Mouse (Mus musculus) cerebral cortex, adult 2 months (tissue): ENCODE measurements around the gene Ndel1.

Experiments used
- WGBS: fragments of 180-500 bp; shearing (Covaris S2); methylation state at CpG from one replicate; pipeline ENCODE4 v1.1.7; 2018; 5-methylcytosine and 5-hydroxymethylcytosine counted together

Ndel1 gene

DNA sequence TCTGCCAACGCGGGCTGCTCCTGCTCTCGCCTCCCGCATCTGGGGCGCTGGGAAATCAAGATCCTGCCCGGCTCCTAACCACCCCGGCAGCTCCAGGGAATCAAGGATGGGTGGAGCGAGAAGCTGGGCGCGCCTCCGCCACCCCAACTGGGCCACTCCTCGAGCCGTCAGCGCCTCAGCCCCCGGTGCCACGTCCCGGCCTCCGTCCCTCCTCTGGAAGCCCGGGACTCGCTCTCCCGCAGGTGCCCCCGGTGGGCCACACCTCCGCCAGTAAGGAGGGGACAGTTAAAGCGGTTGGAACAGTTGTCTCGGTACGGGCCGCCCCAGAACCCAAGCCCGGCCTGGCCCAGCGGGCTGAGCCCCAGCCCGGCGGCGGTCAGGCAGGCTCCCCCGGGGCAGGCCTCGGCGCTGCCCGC is 19.2 kb downstream of the Ndel1 start:
- 0% methylated on average over 36 of the region's 36 CpGs for WGBS

DNA sequence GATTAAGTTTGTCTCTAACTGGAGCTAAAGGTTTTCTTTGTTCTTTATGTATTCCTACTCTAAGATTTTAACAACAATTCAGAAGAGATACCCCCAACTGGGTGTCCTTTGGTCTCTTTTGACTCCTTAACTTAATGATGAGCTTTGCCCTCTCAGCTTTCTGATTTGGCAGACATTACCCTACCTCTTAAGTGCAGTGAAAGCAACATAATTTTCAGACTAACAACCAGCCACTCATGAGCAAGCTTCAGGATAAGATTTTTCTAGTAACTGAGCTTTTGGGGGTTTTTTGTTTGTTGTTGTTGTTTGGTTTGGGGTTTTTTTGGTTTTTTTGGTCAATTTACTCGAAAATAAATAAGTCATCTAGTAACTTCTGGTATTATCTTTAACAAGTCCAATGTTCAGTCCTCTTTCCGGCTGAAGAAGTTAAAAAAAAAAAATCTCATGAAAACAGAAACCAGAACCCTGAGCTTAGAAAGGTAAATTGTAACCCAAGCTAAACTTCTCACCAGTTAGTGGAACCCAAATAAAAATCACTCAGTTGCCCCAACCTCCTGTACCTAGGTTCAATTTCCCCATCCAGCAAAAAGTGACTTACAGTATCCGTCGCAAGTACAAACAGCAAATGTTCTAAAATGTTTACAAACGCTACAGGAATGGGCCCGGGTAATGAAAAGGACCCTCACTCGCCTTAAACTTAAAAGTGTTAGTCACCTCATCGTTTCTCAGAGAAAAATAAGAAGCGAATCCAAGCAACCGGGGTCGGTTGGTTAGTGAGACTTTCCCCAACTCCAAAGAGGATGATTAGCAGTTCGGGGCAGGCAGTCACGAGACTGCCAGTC is 19.8 kb downstream of the Ndel1 start:
- WGBS, result 1% methylated on average over 13 of the region's 13 CpGs

- 48% methylated on average over 7 of the region's 7 CpGs for WGBS
These were observed 20.8 kb downstream of the Ndel1 start for GRCm38 (mm10) chr11:68850862-68851261.

- 62% methylated on average over 5 of the region's 5 CpGs for WGBS
These were observed 32.1 kb downstream of the Ndel1 start for GRCm38 (mm10) chr11:68839606-68840005.

DNA sequence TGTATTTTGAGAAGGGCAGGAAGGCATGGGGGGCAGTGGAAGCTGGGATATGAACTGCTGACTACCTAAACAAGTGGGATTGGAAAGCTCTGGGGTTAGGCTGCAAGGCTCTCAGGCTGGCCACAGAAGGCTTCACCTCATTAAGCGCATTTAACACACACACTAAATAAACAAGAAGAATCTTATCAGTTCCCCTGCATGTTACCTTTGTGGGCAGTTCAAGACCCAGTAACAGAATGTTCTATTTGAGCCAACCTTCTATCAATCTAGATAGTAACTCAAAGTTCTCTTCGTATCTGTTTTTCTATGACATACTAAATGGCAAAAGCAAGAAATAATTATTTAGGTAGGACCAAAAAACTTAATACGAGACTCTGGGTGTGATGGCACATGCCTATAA is 36.6 kb downstream of the Ndel1 start:
- 93% methylated on average over 3 of the region's 3 CpGs for WGBS

DNA sequence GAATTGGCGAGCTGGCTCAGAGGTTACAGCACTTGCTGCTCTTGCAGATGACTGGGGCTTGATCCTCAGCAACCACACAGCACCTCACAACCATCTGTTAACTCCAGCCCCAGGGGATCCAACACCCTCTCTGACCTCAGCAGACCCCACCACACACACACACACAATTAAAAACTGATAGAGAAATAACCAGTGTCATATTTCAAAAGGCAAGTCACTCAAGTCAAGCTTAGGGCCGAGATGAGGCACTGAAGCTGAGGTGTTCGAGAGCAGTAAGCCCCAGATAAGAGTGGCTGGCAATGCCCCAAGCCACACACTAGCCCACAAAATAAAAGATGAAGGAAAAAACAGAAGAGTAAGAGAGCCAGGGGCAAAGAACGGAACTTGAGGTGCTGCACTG is 38.9 kb downstream of the Ndel1 start:
- 63% methylated on average over 4 of the region's 4 CpGs for WGBS

DNA sequence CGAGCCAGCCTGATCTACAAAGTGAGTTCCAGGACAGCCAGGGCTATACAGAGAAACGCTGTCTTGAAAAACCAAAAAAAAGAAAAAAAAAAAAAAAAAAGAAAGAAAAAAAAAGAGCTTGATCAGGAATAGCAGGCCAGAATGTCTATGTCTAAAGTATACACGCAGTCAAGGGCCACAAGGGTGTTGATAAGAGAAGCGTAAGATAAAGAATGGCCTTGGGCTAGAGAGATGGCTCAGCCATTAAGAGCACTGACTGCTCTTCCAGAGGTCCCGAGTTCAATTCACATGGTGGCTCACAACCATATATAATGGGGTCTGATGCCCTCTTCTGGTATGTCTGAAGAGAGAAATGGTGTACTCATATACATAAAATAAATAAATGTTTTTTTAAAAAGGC is 40.1 kb downstream of the Ndel1 start:
- WGBS, result 95% methylated on average over 5 of the region's 5 CpGs

DNA sequence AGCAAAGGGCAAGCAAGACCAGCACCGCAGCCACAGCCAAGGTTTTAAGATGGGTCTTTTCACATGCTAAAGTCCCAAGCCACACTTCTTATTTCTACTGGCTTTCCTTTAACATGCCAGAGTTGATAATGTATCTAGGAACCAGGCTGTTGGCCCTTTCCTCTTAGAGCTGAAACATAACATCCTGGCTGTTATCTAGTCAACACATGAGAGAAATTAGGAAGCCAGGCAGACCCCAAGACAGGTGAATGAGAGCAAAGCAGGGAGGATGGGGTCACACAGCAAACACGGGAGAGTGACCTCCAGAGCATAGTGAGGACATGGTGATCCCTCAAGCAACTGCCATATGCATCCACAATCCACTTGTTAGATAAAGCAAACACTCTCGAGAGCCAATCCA is 44.9 kb downstream of the Ndel1 start:
- WGBS, result 84% methylated on average over 3 of the region's 3 CpGs

GRCm38 (mm10) chr11:68822326-68822725 is 49.3 kb downstream of the Ndel1 start:
- WGBS, result 75% methylated on average over 15 of the region's 15 CpGs

- 50% methylated on average over 14 of the region's 14 CpGs for WGBS
These were observed 52.3 kb downstream of the Ndel1 start for GRCm38 (mm10) chr11:68819226-68819805.

GRCm38 (mm10) chr11:68818416-68818815 is 53.2 kb downstream of the Ndel1 start:
- 77% methylated on average over 8 of the region's 8 CpGs for WGBS

DNA sequence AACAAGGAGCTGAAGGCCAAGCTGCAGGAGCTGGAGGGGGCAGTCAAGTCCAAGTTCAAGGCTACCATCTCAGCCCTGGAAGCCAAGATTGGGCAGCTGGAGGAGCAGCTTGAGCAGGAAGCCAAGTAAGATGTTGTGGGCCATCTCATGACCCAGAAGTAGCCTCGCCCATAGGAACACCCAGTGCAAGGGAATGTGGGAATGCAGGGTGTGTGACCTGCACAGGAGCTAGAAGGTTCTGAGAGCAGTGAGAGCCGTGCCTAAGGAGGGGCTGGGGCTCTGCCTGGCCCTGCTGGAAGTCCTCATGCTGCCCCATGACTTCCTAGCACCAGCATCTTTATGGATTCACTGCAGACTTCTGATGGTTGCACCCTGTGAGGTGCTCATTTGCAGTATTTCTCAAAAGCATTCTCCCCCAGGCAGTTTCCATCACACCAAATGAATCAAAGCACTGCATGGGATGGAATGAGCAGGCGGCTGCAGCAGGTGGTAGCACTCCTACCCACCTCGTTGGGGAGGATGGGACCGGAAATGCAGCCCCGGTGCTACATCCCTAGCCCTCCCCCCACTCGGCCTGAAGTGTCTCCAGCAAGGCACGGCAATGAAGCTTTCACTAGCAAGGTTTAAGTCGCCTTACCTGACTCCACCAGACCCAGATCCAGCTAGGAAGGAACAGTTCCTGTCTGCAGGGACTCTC is 59.6 kb downstream of the Ndel1 start:
- WGBS, result 59% methylated on average over 9 of the region's 9 CpGs

GRCm38 (mm10) chr11:68807787-68808186 is 63.9 kb downstream of the Ndel1 start:
- 27% methylated on average over 6 of the region's 6 CpGs for WGBS

DNA sequence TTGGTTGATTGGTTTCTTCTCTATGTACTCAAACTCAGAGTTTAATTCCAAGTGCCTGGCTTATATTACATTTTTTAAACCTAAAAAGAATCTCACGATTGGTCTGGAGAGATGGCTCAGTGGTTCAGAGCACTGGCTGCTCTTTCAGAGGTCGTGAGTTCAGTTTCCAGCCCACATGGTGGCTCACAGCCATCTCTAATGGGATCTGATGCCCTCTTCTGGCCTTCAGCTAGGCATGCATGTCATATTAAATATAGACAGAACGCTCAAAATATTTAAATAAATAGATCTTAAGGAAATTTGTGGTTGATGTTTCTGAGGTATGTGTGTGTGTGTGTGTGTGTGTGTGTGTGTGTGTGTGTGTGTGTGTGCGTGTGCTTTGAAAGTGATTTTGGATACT is 66.5 kb downstream of the Ndel1 start:
- 35% methylated on average over 4 of the region's 4 CpGs for WGBS

DNA sequence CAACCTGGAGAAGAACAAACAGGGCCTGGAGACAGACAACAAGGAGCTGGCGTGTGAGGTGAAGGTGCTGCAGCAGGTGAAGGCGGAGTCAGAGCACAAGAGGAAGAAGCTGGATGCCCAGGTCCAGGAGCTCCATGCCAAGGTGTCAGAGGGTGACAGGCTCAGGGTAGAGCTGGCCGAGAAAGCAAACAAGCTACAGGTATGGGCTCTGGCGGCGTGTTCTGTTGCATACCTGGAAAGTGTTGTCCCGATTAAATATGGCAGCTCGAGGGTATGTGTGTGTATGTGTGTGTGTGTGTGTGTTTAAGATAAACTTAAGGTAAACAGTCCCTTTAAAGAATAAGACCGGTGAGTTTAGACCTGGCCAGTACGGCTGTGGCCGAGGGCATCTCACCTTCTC is 73.4 kb downstream of the Ndel1 start:
- 92% methylated on average over 10 of the region's 10 CpGs for WGBS

DNA sequence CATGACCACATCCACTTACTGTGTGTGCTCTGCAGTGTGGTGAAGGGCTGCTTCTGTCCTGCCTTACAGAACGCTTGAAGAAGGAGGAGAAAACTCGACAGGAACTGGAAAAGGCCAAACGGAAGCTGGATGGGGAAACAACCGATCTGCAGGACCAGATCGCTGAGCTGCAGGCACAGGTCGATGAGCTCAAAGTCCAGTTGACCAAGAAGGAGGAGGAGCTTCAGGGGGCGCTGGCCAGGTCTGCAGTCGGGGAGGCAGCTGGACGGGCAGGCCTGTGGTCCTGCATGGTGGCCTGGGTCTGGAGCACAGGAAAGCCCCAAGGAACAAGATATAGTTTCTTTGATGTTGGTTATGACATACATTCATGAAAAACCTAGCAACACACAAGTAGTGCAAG is 79.9 kb downstream of the Ndel1 start:
- WGBS, result 88% methylated on average over 9 of the region's 9 CpGs

DNA sequence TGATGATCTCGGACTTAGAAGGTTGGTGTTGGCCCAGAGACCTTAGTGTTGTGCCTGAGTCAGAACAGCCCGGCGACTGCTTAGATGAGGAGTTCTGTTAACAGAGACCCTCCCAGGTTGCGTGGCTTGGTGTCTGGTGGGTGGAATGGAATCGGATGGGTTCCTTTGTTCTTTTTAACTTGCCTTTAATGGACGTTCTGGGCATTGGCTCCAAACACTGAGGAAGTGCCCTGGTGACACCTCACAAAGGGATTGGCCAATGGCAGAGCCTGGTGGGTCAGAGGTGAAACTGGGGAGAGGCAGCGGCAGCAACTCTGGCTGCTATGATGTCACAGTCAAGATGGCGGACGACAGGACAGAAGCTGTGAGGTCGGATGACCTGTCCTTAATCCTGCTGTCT is 80.9 kb downstream of the Ndel1 start:
- WGBS, result 91% methylated on average over 10 of the region's 10 CpGs

DNA sequence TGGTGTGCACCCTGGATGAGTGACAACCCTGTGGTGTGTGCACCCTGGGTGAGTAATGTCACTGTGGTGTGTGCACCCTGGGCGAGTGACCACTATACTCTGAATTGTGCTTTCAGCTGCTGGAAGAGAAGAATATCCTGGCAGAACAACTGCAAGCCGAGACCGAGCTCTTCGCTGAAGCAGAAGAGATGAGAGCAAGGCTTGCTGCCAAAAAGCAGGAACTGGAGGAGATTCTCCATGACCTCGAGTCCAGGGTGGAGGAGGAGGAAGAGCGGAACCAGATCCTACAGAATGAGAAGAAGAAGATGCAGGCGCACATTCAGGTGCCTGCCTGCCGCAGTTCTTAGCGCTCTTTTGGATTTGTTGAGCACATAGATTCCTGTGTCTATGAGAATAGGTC is 84.4 kb downstream of the Ndel1 start:
- 63% methylated on average over 9 of the region's 9 CpGs for WGBS

- WGBS, result 72% methylated on average over 8 of the region's 8 CpGs
These were observed 85.8 kb downstream of the Ndel1 start for GRCm38 (mm10) chr11:68785813-68786212.

- 68% methylated on average over 9 of the region's 9 CpGs for WGBS
These were observed 89.3 kb downstream of the Ndel1 start for GRCm38 (mm10) chr11:68782336-68782735.

DNA sequence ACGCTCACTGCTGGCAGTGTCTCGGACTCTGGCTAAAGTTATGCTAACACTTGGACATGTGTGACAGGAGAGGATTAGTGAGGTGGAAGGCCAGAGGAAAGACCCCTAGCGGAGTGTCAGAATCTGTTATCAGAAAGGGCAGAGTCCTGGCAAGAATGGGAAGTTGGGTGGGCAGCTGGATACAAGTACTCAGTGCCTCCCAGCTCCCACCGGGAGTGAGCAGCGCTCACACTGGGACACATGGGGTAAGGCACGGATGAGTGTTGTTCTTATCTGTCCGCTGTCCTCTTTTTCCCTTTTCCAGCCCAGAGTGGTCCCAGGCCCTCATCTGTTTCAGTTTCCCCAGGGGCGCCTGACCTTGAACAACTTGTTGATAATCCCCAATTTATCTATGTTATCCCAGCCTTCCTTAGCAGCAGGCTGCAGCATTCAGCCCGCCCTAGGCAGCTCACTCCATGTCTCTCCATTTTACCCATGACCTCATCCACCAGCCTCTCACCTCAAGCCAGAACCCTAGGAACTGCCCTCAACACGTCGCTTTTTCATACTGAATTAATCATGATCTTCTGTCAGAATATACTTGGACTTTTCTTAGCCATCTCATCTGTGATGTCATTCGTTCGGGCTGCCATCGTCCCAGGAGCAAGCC is 91.1 kb downstream of the Ndel1 start:
- WGBS, result 68% methylated on average over 14 of the region's 14 CpGs

DNA sequence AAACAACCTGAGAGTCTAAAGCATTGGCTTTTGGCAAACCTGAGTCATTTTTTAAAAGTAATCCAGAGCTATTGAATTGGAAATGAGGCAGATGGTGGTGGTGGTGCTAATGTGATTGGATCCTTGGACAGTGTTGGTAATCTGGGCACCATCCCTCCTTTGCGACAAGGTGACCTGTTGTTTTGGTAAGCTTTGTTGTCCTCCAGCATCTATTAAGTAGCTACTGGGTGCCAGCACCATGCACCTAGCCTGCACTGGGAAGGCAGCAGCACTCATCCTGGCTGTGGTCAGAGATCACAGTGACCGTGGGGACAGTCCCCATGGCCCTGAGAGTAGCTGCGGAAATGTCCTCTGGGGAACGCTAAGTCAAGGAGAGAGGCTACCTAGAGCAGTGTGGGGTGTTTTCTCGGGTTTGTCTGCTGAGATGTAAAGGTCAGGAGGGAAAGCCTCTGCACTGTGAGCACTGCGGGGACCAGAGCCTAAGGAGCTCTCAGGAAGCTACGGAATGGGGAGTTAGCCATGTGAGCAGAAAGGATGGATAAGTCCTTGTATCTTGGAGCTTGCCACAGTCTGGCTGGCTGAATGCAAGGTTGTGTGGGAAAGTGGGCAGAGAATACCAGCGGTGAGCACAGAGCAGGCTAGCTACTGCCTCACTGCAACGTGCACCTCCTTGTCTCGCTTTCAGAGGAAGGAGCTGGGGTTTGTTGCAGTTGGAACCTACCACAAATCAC is 91.8 kb downstream of the Ndel1 start:
- 59% methylated on average over 10 of the region's 10 CpGs for WGBS
